Mouse (Mus musculus): ENCODE measurements at regions not wholly inside any gene's neighbourhood (a gene's known extent, or its start where the extent isn't known, plus 50 kb on each side); places are given as distances from the start of the nearest gene placed in this dataset.

- Histone ChIP-seq H3K9ac (no peak overlapping the region), H3K9me3 (replicated peaks) (no peaks in the 10 kb centered on the region), H3K4me1 (peaks cover 6% of the 10 kb centered on the region; the same call in 1 of the 2 replicates), H3K36me3 (no peaks in the 10 kb centered on the region), H3K4me3 (no peak overlapping the region), H3K27me3 (peaks cover 10% of the 10 kb centered on the region; the same call in 1 of the 2 replicates), H3K27ac (no peak overlapping the region), H3K4me2 (replicated peaks) (no peak overlapping the region)
- WGBS = 92% methylated on average over 6 of the region's 6 CpGs
- ATAC-seq (ENCODE audit: low FRiP score) = no peak
Observed at GRCm38 (mm10) chr6:99818486-99818885, 92.3 kb upstream of the Prok2 start.

- no peak overlapping the region for H3K4me3 ChIP-seq
- 90% methylated on average over 1 of the region's 1 CpGs for WGBS
- no peak overlapping the region for H3K27ac ChIP-seq
- no peak overlapping the region for H3K4me2 ChIP-seq (replicated peaks)
- peaks cover 10% of the 10 kb centered on the region; the same call in 1 of the 2 replicates for H3K27me3 ChIP-seq
- H3K9me3 ChIP-seq (replicated peaks) = no peaks in the 10 kb centered on the region
- no peaks in the 10 kb centered on the region for H3K36me3 ChIP-seq
- no peak overlapping the region for H3K9ac ChIP-seq
- ATAC-seq (ENCODE audit: low FRiP score) = no peak
- H3K4me1 ChIP-seq = peaks cover 6% of the 10 kb centered on the region; the same call in 1 of the 2 replicates
Observed at GRCm38 (mm10) chr6:99817245-99817644, 91.1 kb upstream of the Prok2 start.

- no peaks in the 10 kb centered on the region for H3K9me3 ChIP-seq (replicated peaks)
- no peaks in the 10 kb centered on the region; the same call in 1 of the 2 replicates for H3K4me1 ChIP-seq
- H3K36me3 ChIP-seq = no peaks in the 10 kb centered on the region
- no peak overlapping the region for H3K9ac ChIP-seq
- no peak overlapping the region for H3K27ac ChIP-seq
- peaks cover 12% of the 10 kb centered on the region; the same call in 1 of the 2 replicates for H3K27me3 ChIP-seq
- H3K4me2 ChIP-seq (replicated peaks) = no peak overlapping the region
- 82% methylated on average over 4 of the region's 4 CpGs for WGBS
- H3K4me3 ChIP-seq = no peak overlapping the region
- no peak for ATAC-seq (ENCODE audit: low FRiP score)
Observed at GRCm38 (mm10) chr6:99813102-99813501, 86.9 kb upstream of the Prok2 start.

- Histone ChIP-seq H3K27ac (no peak overlapping the region), H3K4me1 (no peaks in the 10 kb centered on the region; the same call in 1 of the 2 replicates), H3K9me3 (replicated peaks) (no peaks in the 10 kb centered on the region), H3K4me3 (no peak overlapping the region), H3K4me2 (replicated peaks) (no peak overlapping the region), H3K9ac (no peak overlapping the region), H3K27me3 (peaks cover 11% of the 10 kb centered on the region; the same call in 1 of the 2 replicates), H3K36me3 (no peaks in the 10 kb centered on the region)
- ATAC-seq (ENCODE audit: low FRiP score) = no peak
- 83% methylated on average over 4 of the region's 4 CpGs for WGBS
Observed at GRCm38 (mm10) chr6:99811842-99812241, 85.7 kb upstream of the Prok2 start.

GRCm38 (mm10) chr6:99810974-99811798 is 85.0 kb upstream of the Prok2 start:
- H3K9me3 ChIP-seq (replicated peaks) = no peaks in the 10 kb centered on the region
- 76% methylated on average over 9 of the region's 9 CpGs for WGBS
- no peak overlapping the region for H3K27ac ChIP-seq
- ATAC-seq (ENCODE audit: low FRiP score) = no peak
- H3K4me1 ChIP-seq = no peaks in the 10 kb centered on the region; the same call in 1 of the 2 replicates
- H3K4me2 ChIP-seq (replicated peaks) = no peak overlapping the region
- peaks cover 9% of the 10 kb centered on the region; the same call in 1 of the 2 replicates for H3K27me3 ChIP-seq
- H3K9ac ChIP-seq = no peak overlapping the region
- no peaks in the 10 kb centered on the region for H3K36me3 ChIP-seq
- no peak overlapping the region for H3K4me3 ChIP-seq

GRCm38 (mm10) chr6:99804905-99805245 is 78.7 kb upstream of the Prok2 start:
- ATAC-seq (ENCODE audit: low FRiP score) = peak; percentile 31
- peak overlapping the region; percentile 40 for H3K9ac ChIP-seq
- H3K36me3 ChIP-seq = no peaks in the 10 kb centered on the region
- H3K4me2 ChIP-seq (replicated peaks) = peak overlapping the region; percentile 47
- no peak overlapping the region for H3K27ac ChIP-seq
- H3K4me1 ChIP-seq = peaks cover 6% of the 10 kb centered on the region
- H3K4me3 ChIP-seq = peak overlapping the region; percentile 15; the same call in 1 of the 2 replicates
- WGBS = 16% methylated on average over 10 of the region's 10 CpGs
- peaks cover 8% of the 10 kb centered on the region; the same call in 1 of the 2 replicates for H3K27me3 ChIP-seq
- H3K9me3 ChIP-seq (replicated peaks) = no peaks in the 10 kb centered on the region

- Histone ChIP-seq H3K4me3 (peak overlapping the region; percentile 15), H3K9ac (peak overlapping the region; percentile 40), H3K4me2 (replicated peaks) (peak overlapping the region; percentile 47), H3K27me3 (peaks cover 8% of the 10 kb centered on the region), H3K4me1 (peaks cover 6% of the 10 kb centered on the region), H3K36me3 (no peaks in the 10 kb centered on the region), H3K27ac (no peak overlapping the region), H3K9me3 (replicated peaks) (no peaks in the 10 kb centered on the region)
- ATAC-seq (ENCODE audit: low FRiP score) = peak; percentile 89
- WGBS = 20% methylated on average over 25 of the region's 25 CpGs
Observed at GRCm38 (mm10) chr6:99803983-99804904, 78.1 kb upstream of the Prok2 start.

- no peaks in the 10 kb centered on the region for H3K36me3 ChIP-seq
- H3K9ac ChIP-seq = no peak overlapping the region
- no peak overlapping the region for H3K4me3 ChIP-seq
- H3K4me1 ChIP-seq = peaks cover 6% of the 10 kb centered on the region
- H3K4me2 ChIP-seq (replicated peaks) = no peak overlapping the region
- no peak for ATAC-seq (ENCODE audit: low FRiP score)
- H3K27me3 ChIP-seq = peaks cover 11% of the 10 kb centered on the region
- 75% methylated on average over 6 of the region's 6 CpGs for WGBS
- H3K27ac ChIP-seq = no peak overlapping the region
- H3K9me3 ChIP-seq (replicated peaks) = no peaks in the 10 kb centered on the region
Observed at GRCm38 (mm10) chr6:99800919-99801318, 74.7 kb upstream of the Prok2 start.

GRCm38 (mm10) chr6:99800324-99800723 is 74.1 kb upstream of the Prok2 start:
- ATAC-seq (ENCODE audit: low FRiP score) = no peak
- Histone ChIP-seq H3K27me3 (peaks cover 9% of the 10 kb centered on the region), H3K36me3 (no peaks in the 10 kb centered on the region), H3K4me1 (peaks cover 6% of the 10 kb centered on the region), H3K9ac (no peak overlapping the region), H3K27ac (no peak overlapping the region), H3K4me3 (no peak overlapping the region), H3K9me3 (replicated peaks) (no peaks in the 10 kb centered on the region), H3K4me2 (replicated peaks) (no peak overlapping the region)
- 67% methylated on average over 14 of the region's 14 CpGs for WGBS

GRCm38 (mm10) chr6:99796390-99796789 is 70.2 kb upstream of the Prok2 start:
- no peak overlapping the region for H3K4me3 ChIP-seq
- no peak overlapping the region for H3K9ac ChIP-seq
- peaks cover 18% of the 10 kb centered on the region for H3K27me3 ChIP-seq
- H3K27ac ChIP-seq = no peak overlapping the region
- H3K9me3 ChIP-seq (replicated peaks) = no peaks in the 10 kb centered on the region
- WGBS = 86% methylated on average over 12 of the region's 12 CpGs
- H3K4me1 ChIP-seq = no peaks in the 10 kb centered on the region
- H3K4me2 ChIP-seq (replicated peaks) = no peak overlapping the region
- H3K36me3 ChIP-seq = no peaks in the 10 kb centered on the region
- ATAC-seq (ENCODE audit: low FRiP score) = no peak

GRCm38 (mm10) chr6:99793546-99793945 is 67.4 kb upstream of the Prok2 start:
- Histone ChIP-seq H3K9me3 (replicated peaks) (no peaks in the 10 kb centered on the region), H3K9ac (no peak overlapping the region), H3K4me3 (no peak overlapping the region), H3K4me1 (no peaks in the 10 kb centered on the region), H3K27ac (no peak overlapping the region), H3K36me3 (no peaks in the 10 kb centered on the region), H3K27me3 (peaks cover 16% of the 10 kb centered on the region), H3K4me2 (replicated peaks) (no peak overlapping the region)
- 40% methylated on average over 10 of the region's 10 CpGs for WGBS
- no peak for ATAC-seq (ENCODE audit: low FRiP score)

GRCm38 (mm10) chr6:99792353-99792752 is 66.2 kb upstream of the Prok2 start:
- no peak for ATAC-seq (ENCODE audit: low FRiP score)
- H3K27ac ChIP-seq = no peak overlapping the region
- WGBS = 67% methylated on average over 10 of the region's 10 CpGs

More at GRCm38 (mm10) chr6:99792353-99792752, 66.2 kb upstream of the Prok2 start:
- Histone ChIP-seq H3K4me3 (no peak overlapping the region), H3K4me2 (replicated peaks) (no peak overlapping the region), H3K4me1 (no peaks in the 10 kb centered on the region), H3K36me3 (no peaks in the 10 kb centered on the region), H3K9me3 (replicated peaks) (no peaks in the 10 kb centered on the region), H3K27me3 (peaks cover 23% of the 10 kb centered on the region), H3K9ac (no peak overlapping the region)

Data from hindbrain, embryonic 12.5 days (tissue).